Mouse (Mus musculus) embryonic facial prominence, embryonic 14.5 days (tissue): ENCODE data around the gene Astn2. TPM values are rescaled to one million over a fixed set of nuclear protein-coding genes. Genes with fewer than 3 reads are reported as not detected.
A peak's percentile ranks its signal among the peaks of the same experiment; 100 is the strongest.

Experiments
- ATAC-seq: fragments of 200-750 bp; cut with Nextera tagmentation; 2 replicates; pipeline ENCODE4 v1.8.0; 2017; ENCODE audit warnings: low read depth, moderate number of reproducible peaks, moderate TSS enrichment
- DNase-seq: peaks from one replicate; pipeline ENCODE4 v3.0.0-alpha.2; 2015; ENCODE audit warnings: low spot score
- H3K27ac ChIP-seq: fragments of 300-500 bp; sonication (generic); replicated peaks from 2 replicates; pipeline ENCODE4 v1.5.1; 2014; ENCODE audit warnings: low read depth, mild to moderate bottlenecking, low read length, moderate library complexity
- H3K27me3 ChIP-seq: fragments of 300-500 bp; sonication (generic); replicated peaks from 2 replicates; pipeline ENCODE4 v1.6.1; 2014; ENCODE audit warnings: low read length; ENCODE audit not compliant: control insufficient read depth, insufficient read depth
- H3K36me3 ChIP-seq: fragments of 300-500 bp; sonication (generic); 2 replicates; pipeline ENCODE4 v1.6.1; 2014; ENCODE audit warnings: low read length, mixed read lengths; ENCODE audit not compliant: control insufficient read depth, insufficient read depth
- H3K4me1 ChIP-seq: fragments of 300-500 bp; sonication (generic); 2 replicates; pipeline ENCODE4 v1.6.1; 2014; ENCODE audit warnings: antibody characterized with exemption, low read length; ENCODE audit not compliant: control insufficient read depth, insufficient read depth
- H3K4me2 ChIP-seq: fragments of 300-500 bp; sonication (generic); 2 replicates; pipeline ENCODE4 v1.6.1; 2014; ENCODE audit warnings: low read depth, mild to moderate bottlenecking, low read length, moderate library complexity, mixed read lengths
- H3K4me3 ChIP-seq: fragments of 300-500 bp; sonication (generic); 2 replicates; pipeline ENCODE4 v1.5.1; 2014; ENCODE audit warnings: low read depth, mild to moderate bottlenecking, low read length
- H3K9ac ChIP-seq: fragments of 300-500 bp; sonication (generic); 2 replicates; pipeline ENCODE4 v1.6.1; 2014; ENCODE audit warnings: low read depth, mild to moderate bottlenecking, low read length, moderate library complexity, mixed read lengths
- H3K9me3 ChIP-seq: fragments of 300-500 bp; sonication (generic); 2 replicates; pipeline ENCODE4 v1.6.1; 2016; ENCODE audit warnings: low read length; ENCODE audit not compliant: control insufficient read depth
- WGBS: fragments of 180-500 bp; shearing (Covaris S2); extraction: QIAGEN DNeasy Blood & Tissue Kit; methylation state at CpG from one replicate; pipeline ENCODE4 v1.1.7; 2014; 5-methylcytosine and 5-hydroxymethylcytosine counted together
- polyA plus RNA-seq: library from polyadenylated mRNA; unstranded; fragments of >200 nt; fragmentation: Nextera tagmentation; extraction: Ambion mirVana; gene quantifications from 2 replicates; pipeline ENCODE4 v1.2.1, GENCODE M21; 2014

The Astn2 gene
- polyA plus RNA-seq, 1 experiment from 2014 or later: 1.0 TPM

- Histone ChIP-seq H3K4me3 (no peak overlapping the region), H3K9ac (no peak overlapping the region), H3K36me3 (no peaks in the 10 kb centered on the region), H3K27ac (no peak overlapping the region), H3K9me3 (no peaks in the 10 kb centered on the region), H3K4me2 (no peak overlapping the region), H3K4me1 (no peaks in the 10 kb centered on the region), H3K27me3 (no peaks in the 10 kb centered on the region)
- no peak for ATAC-seq
- DNase-seq: no peak
Measured at GRCm38 (mm10) chr4:66002936-66003335, 401.5 kb downstream of the Astn2 start.

- no peak overlapping the region for H3K27ac ChIP-seq
- 88% methylated on average over 2 of the region's 2 CpGs for WGBS
- no peaks in the 10 kb centered on the region for H3K36me3 ChIP-seq
- no peak for ATAC-seq
- H3K9me3 ChIP-seq: no peaks in the 10 kb centered on the region
- H3K27me3 ChIP-seq: no peaks in the 10 kb centered on the region
- no peak for DNase-seq
- no peak overlapping the region for H3K4me2 ChIP-seq
- no peak overlapping the region for H3K9ac ChIP-seq
- H3K4me1 ChIP-seq: no peaks in the 10 kb centered on the region
- no peak overlapping the region for H3K4me3 ChIP-seq
Measured at GRCm38 (mm10) chr4:65983643-65984042, 420.8 kb downstream of the Astn2 start.

- H3K9me3 ChIP-seq: no peaks in the 10 kb centered on the region
- no peak overlapping the region for H3K27ac ChIP-seq
- H3K4me2 ChIP-seq: no peak overlapping the region
- DNase-seq (peak; percentile 44), ATAC-seq (no peak)
- H3K27me3 ChIP-seq: no peaks in the 10 kb centered on the region
- 46% methylated on average over 4 of the region's 4 CpGs for WGBS
- no peaks in the 10 kb centered on the region for H3K4me1 ChIP-seq
- no peaks in the 10 kb centered on the region for H3K36me3 ChIP-seq
- H3K9ac ChIP-seq: no peak overlapping the region
- H3K4me3 ChIP-seq: no peak overlapping the region
Measured at GRCm38 (mm10) chr4:65982882-65983281, 421.5 kb downstream of the Astn2 start.

- Histone ChIP-seq H3K4me3 (no peak overlapping the region), H3K9me3 (no peaks in the 10 kb centered on the region), H3K27me3 (no peaks in the 10 kb centered on the region), H3K36me3 (no peaks in the 10 kb centered on the region), H3K9ac (no peak overlapping the region), H3K27ac (no peak overlapping the region), H3K4me2 (no peak overlapping the region), H3K4me1 (no peaks in the 10 kb centered on the region)
- ATAC-seq: no peak
- WGBS: 70% methylated on average over 3 of the region's 3 CpGs
- DNase-seq: no peak
Measured at GRCm38 (mm10) chr4:65976251-65976650, 428.2 kb downstream of the Astn2 start.

- Histone ChIP-seq H3K36me3 (no peaks in the 10 kb centered on the region), H3K9ac (no peak overlapping the region), H3K27me3 (no peaks in the 10 kb centered on the region), H3K4me2 (no peak overlapping the region), H3K4me3 (no peak overlapping the region), H3K4me1 (no peaks in the 10 kb centered on the region), H3K27ac (no peak overlapping the region), H3K9me3 (no peaks in the 10 kb centered on the region)
- DNase-seq (no peak), ATAC-seq (no peak)
- 50% methylated on average over 1 of the region's 1 CpGs for WGBS
Measured at GRCm38 (mm10) chr4:65972395-65972794, 432.0 kb downstream of the Astn2 start.

GRCm38 (mm10) chr4:65969318-65969717, 435.1 kb downstream of the Astn2 start:
- Histone ChIP-seq H3K4me2 (no peak overlapping the region), H3K4me1 (no peaks in the 10 kb centered on the region), H3K4me3 (no peak overlapping the region), H3K36me3 (no peaks in the 10 kb centered on the region), H3K9ac (no peak overlapping the region), H3K9me3 (no peaks in the 10 kb centered on the region), H3K27me3 (no peaks in the 10 kb centered on the region), H3K27ac (no peak overlapping the region)
- WGBS: 68% methylated on average over 2 of the region's 2 CpGs
- ATAC-seq (no peak), DNase-seq (no peak)

- 60% methylated on average over 3 of the region's 3 CpGs for WGBS
- no peak overlapping the region for H3K9ac ChIP-seq
- H3K36me3 ChIP-seq: no peaks in the 10 kb centered on the region
- no peaks in the 10 kb centered on the region for H3K9me3 ChIP-seq
- DNase-seq: no peak
- ATAC-seq: no peak
- no peak overlapping the region for H3K27ac ChIP-seq
- no peak overlapping the region for H3K4me3 ChIP-seq
- no peak overlapping the region for H3K4me2 ChIP-seq
- H3K27me3 ChIP-seq: no peaks in the 10 kb centered on the region
- no peaks in the 10 kb centered on the region for H3K4me1 ChIP-seq
Measured at GRCm38 (mm10) chr4:65964604-65965003, 439.8 kb downstream of the Astn2 start.

GRCm38 (mm10) chr4:65959188-65959759, 445.1 kb downstream of the Astn2 start:
- no peak overlapping the region for H3K27ac ChIP-seq
- no peaks in the 10 kb centered on the region for H3K9me3 ChIP-seq
- H3K4me3 ChIP-seq: no peak overlapping the region
- DNase-seq (no peak), ATAC-seq (peak; percentile 55; the same call in 1 of the 2 replicates)
- no peak overlapping the region for H3K4me2 ChIP-seq
- H3K27me3 ChIP-seq: no peaks in the 10 kb centered on the region
- H3K36me3 ChIP-seq: no peaks in the 10 kb centered on the region
- H3K9ac ChIP-seq: no peak overlapping the region
- 60% methylated on average over 5 of the region's 5 CpGs for WGBS
- no peaks in the 10 kb centered on the region for H3K4me1 ChIP-seq

GRCm38 (mm10) chr4:65958369-65959187, 445.8 kb downstream of the Astn2 start:
- DNase-seq (peak; percentile 20), ATAC-seq (no peak)
- Histone ChIP-seq H3K36me3 (no peaks in the 10 kb centered on the region), H3K9me3 (no peaks in the 10 kb centered on the region), H3K4me2 (no peak overlapping the region), H3K27ac (no peak overlapping the region), H3K4me1 (no peaks in the 10 kb centered on the region), H3K4me3 (no peak overlapping the region), H3K27me3 (no peaks in the 10 kb centered on the region), H3K9ac (no peak overlapping the region)
- WGBS: 80% methylated on average over 5 of the region's 5 CpGs
